Mouse (Mus musculus) retina, embryonic 14.5 days (tissue): Measurements from ENCODE around the gene Snap25.

Experiments
- DNase-seq: peaks from one replicate; pipeline ENCODE4 v3.0.0-alpha.2; 2015; ENCODE audit warnings: low spot score

Gene Snap25

DNA sequence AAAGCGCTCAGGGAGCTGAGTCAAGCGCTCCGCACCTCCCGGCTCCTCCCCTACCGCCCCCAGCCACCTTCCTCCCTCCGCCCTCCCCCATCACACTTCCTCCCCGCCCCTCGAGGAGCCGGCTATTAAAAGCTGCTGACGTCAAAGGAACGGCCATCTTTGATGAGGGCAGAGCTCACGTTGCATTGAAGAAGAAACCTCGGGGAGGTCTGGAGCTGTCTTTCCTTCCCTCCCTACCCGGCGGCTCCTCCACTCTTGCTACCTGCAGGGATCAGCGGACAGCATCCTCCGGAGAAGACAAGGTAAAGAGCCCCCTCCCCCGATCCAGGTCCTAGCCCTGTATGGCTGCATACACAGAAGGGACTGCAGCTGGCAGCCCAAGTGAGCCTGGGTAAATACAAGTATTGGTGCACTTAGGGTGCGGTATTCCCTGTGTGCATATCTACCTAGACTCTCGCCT is at the start of gene Snap25:
TSS of gene Snap25 (plus strand) at position 155 of the 460 bp plus-strand sequence.
- DNase-seq, result peak; percentile 93

DNA sequence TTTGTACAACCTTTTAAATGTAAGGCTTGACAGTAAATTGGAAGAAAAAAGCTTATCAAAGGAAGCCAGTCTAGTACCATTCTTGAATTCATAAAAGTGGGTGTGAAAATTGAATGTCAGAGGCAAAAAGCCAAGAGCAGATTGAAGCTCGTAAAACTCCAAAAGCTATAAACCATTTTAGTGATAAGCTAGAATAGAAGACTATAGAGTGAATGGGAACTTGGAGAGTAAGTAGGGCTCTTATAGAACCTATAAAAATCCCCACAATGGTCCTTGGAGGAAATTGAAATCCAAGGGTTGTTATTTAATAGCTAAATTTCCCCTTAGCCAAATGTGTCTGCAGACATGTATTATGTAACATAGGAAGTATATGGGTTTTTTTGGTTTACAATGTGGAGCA is 46.3 kb upstream of the Snap25 start:
- no peak for DNase-seq

DNA sequence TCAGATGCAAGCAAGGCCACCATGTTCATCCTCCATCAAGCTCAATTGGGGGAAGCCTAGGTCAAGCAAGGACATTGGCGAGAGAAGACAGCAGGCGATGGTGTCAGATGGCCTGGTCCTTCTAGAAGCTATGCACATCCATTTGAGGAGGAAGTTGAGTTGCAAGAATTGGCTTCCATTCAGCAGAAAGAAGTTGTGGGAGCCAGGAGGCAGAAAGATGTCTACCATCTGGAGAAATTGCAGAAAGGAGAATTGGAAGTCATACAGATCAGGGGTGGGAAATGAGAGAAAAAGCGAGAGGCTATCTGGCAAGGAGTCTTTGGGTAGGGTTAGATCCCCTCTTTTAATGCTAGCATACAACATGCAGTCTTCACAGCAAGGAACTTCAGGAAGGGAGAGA is 44.1 kb upstream of the Snap25 start:
- DNase-seq, result no peak

DNA sequence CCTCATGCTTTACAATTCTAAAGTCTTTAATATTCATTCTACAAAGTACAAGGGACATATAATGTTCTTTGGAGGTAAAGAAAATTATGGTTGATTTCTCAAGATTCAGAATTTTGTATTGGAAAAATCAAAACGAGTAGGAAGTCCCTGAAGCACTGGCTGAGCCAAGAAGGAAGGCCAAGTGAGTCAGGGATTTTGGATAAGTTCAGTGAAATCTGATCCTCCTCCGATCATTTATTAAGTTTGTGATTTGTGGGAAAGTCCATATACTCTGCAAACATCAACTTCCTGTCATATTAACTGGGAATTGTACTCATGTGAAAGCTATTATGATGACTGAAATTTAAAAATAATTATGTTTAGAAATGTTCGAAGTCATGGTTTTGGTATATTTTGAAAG is 43.6 kb upstream of the Snap25 start:
- DNase-seq, result no peak

DNA sequence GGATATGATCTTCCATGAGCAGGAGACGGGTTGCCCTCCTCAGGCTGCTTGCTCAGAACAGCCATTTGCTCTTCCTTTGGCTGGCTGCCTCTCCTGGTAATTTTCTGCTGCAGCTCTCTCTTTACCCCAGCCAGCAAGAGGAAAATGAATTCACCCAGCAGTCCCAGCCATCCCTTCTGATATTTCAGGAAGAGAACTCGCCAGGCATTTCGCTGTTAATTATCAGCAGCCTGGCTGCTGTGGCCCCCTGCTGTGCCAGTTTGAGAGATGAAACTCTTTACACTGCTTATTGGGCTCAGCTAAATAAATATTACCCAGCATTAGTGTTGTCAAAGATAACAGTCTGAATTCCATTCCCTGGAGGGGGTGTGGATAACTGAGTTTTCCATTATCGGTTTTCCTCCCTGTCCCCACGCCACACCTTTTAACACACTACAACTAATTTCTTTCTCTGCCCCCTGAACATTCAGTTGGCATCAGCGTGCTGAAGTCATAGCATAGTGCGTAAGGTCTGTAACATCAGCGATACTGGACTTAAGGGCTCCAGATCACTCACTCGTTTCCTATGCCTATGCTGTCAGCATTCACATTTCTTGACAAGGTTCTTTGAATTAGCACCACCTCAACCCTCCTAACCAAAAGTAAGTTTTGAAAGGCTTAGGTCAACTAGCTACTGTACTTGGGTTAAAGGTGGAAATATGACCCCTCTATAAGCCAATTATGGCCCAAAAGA is 42.5 kb upstream of the Snap25 start:
- peak; percentile 63 for DNase-seq

DNA sequence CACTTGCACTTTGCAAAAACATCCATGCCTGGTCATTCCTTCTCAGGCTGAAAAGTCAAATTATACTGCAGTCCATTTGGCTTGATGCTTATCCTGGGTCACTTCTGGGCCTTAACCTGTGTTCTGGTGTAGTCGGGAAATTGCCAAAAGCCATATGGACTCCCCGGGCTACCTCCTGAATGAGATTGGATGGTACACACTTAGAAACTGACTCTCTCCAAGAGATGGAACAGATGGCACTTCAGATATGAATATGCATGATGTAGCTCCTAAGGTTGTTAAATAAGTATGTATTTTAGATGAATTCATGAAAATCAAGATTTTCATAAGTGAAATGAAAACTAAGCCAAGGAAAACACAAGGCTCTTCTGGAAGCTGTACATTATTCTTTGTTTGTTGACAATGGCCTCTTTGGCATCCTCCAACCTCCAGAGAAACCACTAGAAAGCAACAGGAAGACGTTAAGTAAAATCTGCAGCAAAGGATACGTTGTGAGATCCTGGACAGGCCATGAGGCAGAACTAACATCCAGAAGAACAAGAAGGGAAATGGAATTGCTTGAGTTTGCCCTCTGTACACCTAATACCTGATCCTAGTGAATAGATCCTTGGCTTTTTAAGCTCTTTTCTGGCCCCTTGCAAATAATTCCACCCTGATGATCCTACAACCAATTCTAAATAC is 39.0 kb upstream of the Snap25 start:
- DNase-seq, result no peak

DNA sequence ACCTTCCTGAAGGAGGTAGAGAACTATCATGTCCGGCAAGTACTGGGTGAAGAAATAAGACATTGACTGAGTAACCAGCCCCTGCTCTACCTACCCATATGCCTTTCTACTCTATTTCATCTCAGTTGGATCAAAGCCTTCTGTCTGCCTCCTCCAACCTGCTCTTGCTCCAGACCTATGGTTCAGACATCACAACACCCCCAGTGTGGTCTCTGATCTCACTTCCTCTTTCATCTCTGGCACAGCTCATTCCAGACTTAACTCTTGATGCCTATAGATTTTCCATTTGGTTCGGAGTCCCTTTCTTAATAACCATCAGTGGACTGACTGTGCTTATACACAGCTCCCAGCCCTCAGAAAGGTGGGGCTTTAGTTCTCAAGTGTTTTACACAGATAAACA is 37.1 kb upstream of the Snap25 start:
- no peak for DNase-seq

DNA sequence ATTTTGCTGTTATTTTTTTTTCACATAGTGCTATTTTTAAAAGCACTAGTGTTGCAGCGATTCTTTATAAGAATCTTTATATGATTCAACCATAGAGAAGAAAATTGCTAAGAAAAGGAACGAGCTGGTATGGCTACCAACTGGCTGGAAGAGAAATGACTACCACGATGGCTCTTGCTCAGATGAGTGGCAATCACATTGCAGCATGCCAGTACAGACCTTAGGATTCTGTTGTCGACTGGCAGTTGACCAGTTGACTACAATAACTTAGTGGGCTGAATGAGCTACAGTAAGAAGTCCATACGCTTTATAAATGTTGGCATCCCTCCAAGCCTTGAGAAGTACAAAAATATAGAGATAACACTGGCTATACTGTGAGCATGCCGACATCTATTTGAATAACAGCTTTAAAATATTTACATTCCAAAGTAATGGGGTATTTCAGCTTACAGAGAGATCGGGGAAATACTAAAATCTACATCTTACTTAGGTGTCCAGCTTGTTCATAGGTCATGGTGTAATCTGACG is 36.3 kb upstream of the Snap25 start:
- no peak for DNase-seq

DNA sequence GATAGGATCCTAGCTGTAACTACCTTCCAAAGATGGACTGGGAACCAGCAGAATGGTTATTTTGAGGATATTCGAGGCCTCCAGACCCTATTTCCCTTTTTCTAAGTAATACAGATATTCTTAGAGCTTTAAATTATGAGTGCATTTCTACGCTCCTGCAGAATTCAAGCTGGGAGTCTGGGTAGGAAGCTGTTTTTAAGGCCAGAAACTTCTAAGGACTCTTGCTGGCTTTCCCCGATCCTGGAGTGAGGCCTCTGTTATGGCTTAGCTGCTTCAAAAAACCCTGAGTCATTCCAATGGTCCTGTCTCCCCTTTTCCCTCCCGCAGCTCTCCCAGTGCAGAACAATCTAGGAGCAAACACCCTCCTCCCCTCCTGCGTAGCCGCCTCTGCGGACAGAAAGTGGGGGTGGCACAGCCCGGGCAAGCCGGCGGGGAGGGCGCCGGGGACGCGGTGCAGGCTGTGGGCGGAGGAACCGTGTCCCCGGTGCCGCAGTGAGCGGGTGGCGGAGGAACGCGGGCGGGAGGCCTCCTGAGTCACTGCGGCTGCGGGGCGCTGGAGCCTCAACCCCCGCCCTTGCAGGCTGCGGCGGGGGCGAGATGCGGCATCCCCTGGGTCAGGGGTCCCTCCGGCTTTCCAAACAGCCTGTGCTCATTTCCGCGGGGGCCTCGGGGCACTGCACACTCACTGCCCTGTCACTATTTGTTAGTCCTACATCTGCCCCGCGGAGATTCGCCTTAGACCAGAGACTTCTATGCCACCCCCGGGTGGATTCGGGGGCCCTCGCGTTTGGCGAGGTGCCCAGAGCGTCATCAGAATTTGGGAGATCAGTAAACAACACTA is 34.7 kb upstream of the Snap25 start:
- peak; percentile 77 for DNase-seq

DNA sequence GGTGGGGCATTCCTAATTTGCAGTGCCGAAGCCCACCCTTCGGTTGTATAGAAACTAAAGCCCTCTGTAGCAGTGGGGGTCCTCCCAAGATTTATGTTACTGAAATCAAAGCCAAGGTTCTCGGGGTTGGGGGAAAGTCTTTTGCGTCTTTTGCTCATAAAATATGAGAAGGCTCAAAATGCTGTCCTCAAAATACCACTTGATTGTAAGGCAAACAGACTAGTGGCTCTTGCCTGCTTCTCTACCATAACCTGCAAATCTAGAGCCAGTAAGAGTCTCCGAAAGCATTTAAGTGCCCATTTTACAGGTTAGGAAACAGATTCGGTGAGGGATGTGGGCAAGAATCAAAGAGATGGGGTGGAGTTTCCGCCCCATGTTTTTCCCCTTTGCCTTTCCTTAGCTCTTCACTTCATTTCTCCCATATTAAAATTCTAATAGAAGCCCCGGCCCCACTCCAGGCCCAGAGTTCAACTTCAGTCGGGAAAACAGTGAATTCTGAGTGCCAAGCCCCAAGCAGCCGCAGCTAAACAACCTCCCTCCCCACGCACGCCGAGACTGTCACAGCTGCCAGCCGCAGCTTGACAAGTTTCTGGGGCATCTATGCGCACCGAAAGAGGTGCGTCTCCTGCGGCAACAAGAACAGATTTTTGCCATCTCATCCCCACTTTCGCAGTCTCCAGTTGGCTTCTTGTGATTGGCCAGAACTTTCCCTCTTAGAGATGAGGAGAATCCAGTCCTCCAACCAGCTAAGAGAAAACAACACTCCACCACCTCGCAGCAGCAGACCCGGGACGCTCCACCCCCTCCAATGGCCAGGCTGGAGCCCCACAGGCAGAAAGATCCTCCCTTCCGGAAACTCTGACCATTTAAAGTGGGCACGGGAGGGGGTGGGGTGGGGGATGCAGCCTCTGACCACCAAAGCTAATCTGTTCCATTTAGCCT is 33.7 kb upstream of the Snap25 start:
- DNase-seq, result peak; percentile 83

DNA sequence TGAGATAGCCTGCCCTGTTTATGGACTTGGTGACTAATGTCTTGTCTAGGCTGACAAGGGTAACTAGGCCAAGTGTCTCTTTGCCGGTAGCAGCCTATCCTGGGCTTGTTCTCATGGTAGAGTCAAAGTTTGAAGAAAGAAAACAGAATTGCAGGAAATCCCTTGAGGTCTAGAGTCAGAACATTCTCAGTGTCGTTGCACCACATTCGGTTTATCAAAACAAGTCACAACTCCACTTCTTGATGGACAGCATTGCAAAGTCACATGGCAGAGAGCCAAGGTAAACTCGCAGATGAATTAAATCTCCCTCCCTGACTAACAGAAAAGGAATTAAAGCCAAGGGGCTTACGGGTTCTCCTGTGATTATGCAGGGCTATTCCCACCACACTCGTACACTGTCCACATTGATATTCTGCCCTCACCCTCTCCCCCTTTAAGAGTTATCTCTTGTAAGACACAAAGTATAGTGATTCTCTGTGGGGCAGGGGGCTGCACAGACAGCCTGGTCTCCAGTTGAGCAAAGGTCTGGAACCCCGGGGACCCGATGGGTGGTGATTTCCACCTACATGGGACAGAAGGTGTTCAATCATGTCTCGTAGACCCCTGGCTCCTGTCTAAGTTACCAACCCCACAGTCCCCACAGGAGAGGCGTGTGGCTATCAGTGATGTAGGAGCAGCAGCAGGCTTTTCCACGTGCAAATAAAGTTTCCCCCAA is 30.9 kb upstream of the Snap25 start:
- no peak for DNase-seq

DNA sequence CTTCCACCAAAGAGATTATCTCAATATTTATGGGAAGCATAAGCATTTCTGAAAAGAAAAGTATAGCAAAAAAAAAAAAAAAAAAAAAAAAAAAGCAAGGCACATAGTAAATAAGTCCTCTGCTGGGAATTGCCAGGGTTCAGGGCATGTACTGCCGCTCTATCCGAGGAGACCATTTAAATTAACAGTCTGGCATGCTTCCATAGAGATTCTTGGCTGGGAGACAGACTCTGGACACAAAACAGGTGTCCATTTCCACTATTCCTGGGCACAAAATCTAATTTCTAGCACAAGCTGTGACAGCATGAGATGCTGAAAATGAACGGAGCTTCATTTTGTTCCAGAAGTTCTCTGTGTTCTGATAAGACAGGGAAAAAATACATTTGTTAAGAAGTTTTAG is 27.1 kb upstream of the Snap25 start:
- no peak for DNase-seq

DNA sequence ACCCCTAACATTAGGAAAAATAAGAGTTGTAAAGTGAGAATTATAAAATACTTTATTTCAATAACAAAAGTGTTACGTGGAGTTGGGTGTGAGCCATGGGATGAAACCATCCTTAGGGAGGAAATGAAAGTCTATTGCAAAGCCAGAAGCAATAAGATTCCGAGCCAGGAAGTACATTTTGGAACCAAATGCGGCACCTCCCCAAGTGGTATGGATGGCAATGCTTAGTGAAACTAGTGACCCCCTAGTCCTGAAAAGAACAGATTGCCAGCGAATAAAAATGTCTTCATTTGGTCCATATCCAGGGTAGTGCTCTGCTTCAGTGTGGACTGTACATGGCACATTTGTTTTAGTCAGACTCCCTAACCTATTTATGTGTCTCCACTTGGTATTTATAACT is 25.9 kb upstream of the Snap25 start:
- DNase-seq, result no peak

DNA sequence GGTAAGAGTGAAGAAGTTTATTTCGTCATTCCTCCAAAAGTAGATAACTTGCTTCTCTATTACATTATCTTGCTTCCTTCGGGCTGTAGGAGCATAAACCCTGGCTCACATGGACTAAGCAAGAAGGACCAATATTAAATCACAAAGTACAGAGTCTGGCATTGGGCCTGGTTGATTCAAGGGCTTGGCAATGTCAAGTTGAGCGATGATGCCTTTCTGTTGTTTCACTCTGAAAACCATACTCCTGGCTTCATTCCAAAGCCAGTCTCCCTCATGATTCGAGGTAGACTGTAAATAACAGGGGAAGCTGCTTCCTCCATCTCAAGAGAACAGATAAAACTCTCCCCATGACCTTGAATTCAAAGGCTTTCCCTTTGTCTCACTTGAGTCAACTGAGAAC is 23.8 kb upstream of the Snap25 start:
- no peak for DNase-seq

DNA sequence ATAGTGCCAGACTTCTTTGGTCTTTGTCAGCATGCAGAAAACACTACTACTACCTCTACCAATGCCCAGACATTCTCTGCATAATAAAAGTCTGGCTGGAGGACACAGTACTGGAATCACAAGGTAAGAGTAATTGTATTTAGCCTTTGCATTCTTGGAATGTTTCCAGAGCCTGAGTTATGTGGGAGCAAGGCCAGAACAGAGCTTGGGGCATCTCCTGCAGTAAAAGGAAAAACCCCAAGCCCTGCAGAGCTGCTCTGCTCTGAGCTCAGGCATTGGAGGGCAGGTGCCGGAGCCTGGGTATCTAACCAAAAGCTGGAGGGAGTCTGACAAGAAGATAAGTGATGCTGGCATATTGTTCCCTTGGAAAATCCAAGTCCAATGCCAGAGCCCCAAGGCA is 21.6 kb upstream of the Snap25 start:
- DNase-seq, result no peak

DNA sequence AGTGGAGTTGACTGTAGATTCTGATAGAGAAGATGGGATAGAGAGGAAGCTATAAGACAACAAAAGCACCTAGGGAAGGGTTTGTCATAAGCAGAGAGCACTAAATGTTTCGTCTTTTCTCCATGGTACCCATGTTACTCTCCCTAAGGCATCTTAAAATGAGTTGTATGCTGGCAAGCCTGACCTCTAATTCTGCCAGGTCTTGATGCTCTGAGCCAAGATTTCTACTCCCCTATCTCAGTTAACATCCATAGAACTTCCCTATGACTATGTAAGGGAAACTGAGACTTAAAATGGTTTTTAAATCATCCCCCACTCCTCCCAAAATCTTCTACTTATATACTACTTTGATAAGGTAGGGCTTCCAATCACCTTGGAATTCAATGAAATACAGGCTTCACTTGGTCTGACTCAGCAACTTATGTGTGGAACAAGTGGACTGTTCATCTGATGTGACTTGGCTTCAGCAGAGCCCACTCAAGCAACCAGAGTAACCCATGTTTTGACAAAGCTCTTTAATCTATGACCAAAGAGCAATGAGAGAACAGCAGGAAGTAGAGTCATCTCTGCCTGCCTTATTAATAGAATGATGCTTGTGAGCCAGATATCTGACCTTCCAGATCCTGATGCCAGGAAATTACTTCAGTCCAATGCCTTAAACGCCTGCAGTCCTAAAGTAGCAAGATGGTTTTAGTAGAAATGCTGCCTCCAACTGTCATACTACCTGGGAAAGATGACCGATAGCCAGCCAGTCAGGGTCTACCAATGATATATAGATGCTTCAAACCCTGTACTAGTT is 13.6 kb upstream of the Snap25 start:
- no peak for DNase-seq

DNA sequence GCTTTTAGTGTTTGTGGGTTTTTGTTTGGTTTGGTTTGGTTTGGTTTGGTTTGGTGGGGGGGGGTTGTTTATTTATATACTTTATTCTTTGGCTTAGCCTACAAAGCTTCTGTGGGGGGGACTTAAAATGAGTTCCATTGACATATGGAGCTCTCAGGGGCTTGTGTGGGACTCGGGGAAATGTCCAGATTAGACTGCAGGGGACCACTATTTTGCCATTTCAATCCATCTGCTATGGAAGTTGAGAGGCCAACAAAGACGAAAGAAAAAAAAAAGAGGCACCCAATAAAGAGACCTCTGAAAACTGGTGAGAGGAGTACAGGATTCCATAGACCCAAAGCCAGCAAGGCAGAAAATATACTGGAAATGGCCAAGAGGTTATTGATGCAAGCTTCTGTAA is 9.9 kb upstream of the Snap25 start:
- no peak for DNase-seq

DNA sequence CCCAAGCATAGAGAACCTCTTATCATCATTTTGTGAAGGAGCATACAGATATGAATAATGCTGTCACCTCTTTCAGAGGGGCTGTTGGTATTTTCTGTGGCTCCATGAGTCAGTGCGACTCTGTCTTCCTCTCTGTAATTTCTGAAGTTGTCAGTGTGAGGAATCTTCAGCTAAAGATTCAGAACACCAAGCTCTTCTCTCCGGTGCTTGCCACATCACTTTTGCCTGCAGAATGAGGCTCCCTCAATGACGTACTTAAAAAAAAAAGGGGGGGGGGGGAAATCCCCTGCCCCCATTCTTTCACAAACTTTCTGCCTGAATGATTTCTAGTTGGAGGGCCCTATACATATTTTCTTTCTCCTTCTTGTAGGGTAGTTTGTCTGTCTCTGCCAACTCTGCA is 2.1 kb upstream of the Snap25 start:
- DNase-seq, result no peak

DNA sequence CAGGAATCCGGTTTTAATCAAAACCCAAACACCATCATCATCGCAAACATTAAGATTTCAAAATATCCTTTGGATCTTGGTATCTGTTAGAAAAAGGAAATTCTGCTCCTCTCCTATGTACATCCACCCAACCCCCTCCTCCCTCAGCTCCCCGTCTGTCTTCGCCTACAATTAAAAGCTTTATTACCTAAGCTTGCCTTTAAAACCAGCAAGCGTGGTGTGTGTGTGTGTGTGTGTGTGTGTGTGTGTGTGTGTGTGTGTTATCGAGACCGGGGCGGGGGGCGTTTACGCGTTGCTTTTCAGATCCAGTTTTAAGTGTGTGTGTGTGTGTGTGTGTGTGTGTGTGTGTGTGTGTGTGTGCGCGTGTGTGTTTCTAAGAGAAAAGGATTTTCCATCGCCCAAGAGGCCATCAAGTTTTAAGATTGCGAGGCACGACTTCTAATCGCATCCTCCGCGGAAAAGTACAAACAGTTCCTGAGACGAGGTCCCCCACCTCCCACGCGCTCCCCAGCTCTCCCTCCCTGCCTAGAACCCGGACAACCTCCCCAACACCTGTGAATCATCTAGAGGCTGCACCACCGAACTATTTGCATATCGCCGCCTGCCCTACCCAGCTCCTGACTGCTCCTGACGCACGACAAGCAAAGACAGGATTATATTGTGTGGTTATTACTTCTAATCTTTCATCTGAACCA is 1.4 kb upstream of the Snap25 start:
- DNase-seq, result peak; percentile 31
